Mouse (Mus musculus): ENCODE data around the gene Tbc1d22a. TPM values are rescaled to one million over a fixed set of nuclear protein-coding genes. Genes with fewer than 3 reads are reported as not detected.
A peak's percentile ranks its signal among the peaks of the same experiment; 100 is the strongest.

Gene Tbc1d22a
- polyA plus RNA-seq, 1 experiment from 2014 or later: 11.7 TPM

- H3K27ac ChIP-seq (ENCODE audit: low read depth, low read length): no peak overlapping the region
- WGBS: 89% methylated on average over 1 of the region's 1 CpGs
- H3K4me1 ChIP-seq (replicated peaks; ENCODE audit: control insufficient read depth, insufficient read depth, low read length): no peaks in the 10 kb centered on the region
- DNase-seq (ENCODE audit: low spot score) (no peak), ATAC-seq (replicated peaks; ENCODE audit: low FRiP score) (no peak)
- H3K27me3 ChIP-seq (replicated peaks; ENCODE audit: control insufficient read depth, insufficient read depth, low read length): no peaks in the 10 kb centered on the region
- H3K36me3 ChIP-seq (ENCODE audit: control insufficient read depth, insufficient read depth, low read length): no peaks in the 10 kb centered on the region; the same call in 1 of the 2 replicates
- H3K4me2 ChIP-seq: no peak overlapping the region
- no peaks in the 10 kb centered on the region for H3K9me3 ChIP-seq (ENCODE audit: control insufficient read depth, low read length)
- H3K9ac ChIP-seq (ENCODE audit: low read depth, low read length): no peak overlapping the region
- no peak overlapping the region for H3K4me3 ChIP-seq (ENCODE audit: low read depth, low read length)
Observed at GRCm38 (mm10) chr15:86231170-86231569, 16.9 kb downstream of the Tbc1d22a start.

- Histone ChIP-seq H3K36me3 (ENCODE audit: control insufficient read depth, insufficient read depth, low read length) (no peaks in the 10 kb centered on the region; the same call in 1 of the 2 replicates), H3K27me3 (replicated peaks; ENCODE audit: control insufficient read depth, insufficient read depth, low read length) (no peaks in the 10 kb centered on the region), H3K4me1 (replicated peaks; ENCODE audit: control insufficient read depth, insufficient read depth, low read length) (no peaks in the 10 kb centered on the region), H3K9ac (ENCODE audit: low read depth, low read length) (no peak overlapping the region), H3K4me3 (ENCODE audit: low read depth, low read length) (no peak overlapping the region), H3K9me3 (ENCODE audit: control insufficient read depth, low read length) (no peaks in the 10 kb centered on the region), H3K4me2 (no peak overlapping the region), H3K27ac (ENCODE audit: low read depth, low read length) (no peak overlapping the region)
- ATAC-seq (replicated peaks; ENCODE audit: low FRiP score): no peak
- 72% methylated on average over 7 of the region's 7 CpGs for WGBS
- DNase-seq (ENCODE audit: low spot score): no peak
Observed at GRCm38 (mm10) chr15:86231831-86232512, 17.7 kb downstream of the Tbc1d22a start.

- Histone ChIP-seq H3K27ac (ENCODE audit: low read depth, low read length) (no peak overlapping the region), H3K27me3 (replicated peaks; ENCODE audit: control insufficient read depth, insufficient read depth, low read length) (no peaks in the 10 kb centered on the region), H3K9me3 (ENCODE audit: control insufficient read depth, low read length) (no peaks in the 10 kb centered on the region), H3K36me3 (ENCODE audit: control insufficient read depth, insufficient read depth, low read length) (no peaks in the 10 kb centered on the region; the same call in 1 of the 2 replicates), H3K9ac (ENCODE audit: low read depth, low read length) (no peak overlapping the region), H3K4me3 (ENCODE audit: low read depth, low read length) (no peak overlapping the region), H3K4me1 (replicated peaks; ENCODE audit: control insufficient read depth, insufficient read depth, low read length) (no peaks in the 10 kb centered on the region), H3K4me2 (no peak overlapping the region)
- no peak for DNase-seq (ENCODE audit: low spot score)
- 86% methylated on average over 5 of the region's 5 CpGs for WGBS
- no peak for ATAC-seq (replicated peaks; ENCODE audit: low FRiP score)
Observed at GRCm38 (mm10) chr15:86234001-86234400, 19.7 kb downstream of the Tbc1d22a start.

GRCm38 (mm10) chr15:86234517-86235441 lies 20.5 kb downstream of the Tbc1d22a start:
- Histone ChIP-seq H3K4me1 (replicated peaks; ENCODE audit: control insufficient read depth, insufficient read depth, low read length) (no peaks in the 10 kb centered on the region), H3K9me3 (ENCODE audit: control insufficient read depth, low read length) (no peaks in the 10 kb centered on the region), H3K9ac (ENCODE audit: low read depth, low read length) (no peak overlapping the region), H3K36me3 (ENCODE audit: control insufficient read depth, insufficient read depth, low read length) (no peaks in the 10 kb centered on the region), H3K27me3 (replicated peaks; ENCODE audit: control insufficient read depth, insufficient read depth, low read length) (no peaks in the 10 kb centered on the region), H3K4me2 (no peak overlapping the region), H3K4me3 (ENCODE audit: low read depth, low read length) (no peak overlapping the region), H3K27ac (ENCODE audit: low read depth, low read length) (no peak overlapping the region)
- DNase-seq (ENCODE audit: low spot score): no peak
- 77% methylated on average over 22 of the region's 22 CpGs for WGBS
- ATAC-seq (replicated peaks; ENCODE audit: low FRiP score): no peak

GRCm38 (mm10) chr15:86236252-86236651 lies 22.0 kb downstream of the Tbc1d22a start:
- H3K27ac ChIP-seq (ENCODE audit: low read depth, low read length): no peak overlapping the region
- no peaks in the 10 kb centered on the region for H3K36me3 ChIP-seq (ENCODE audit: control insufficient read depth, insufficient read depth, low read length)
- no peak overlapping the region for H3K4me2 ChIP-seq
- H3K27me3 ChIP-seq (replicated peaks; ENCODE audit: control insufficient read depth, insufficient read depth, low read length): no peaks in the 10 kb centered on the region
- H3K4me1 ChIP-seq (replicated peaks; ENCODE audit: control insufficient read depth, insufficient read depth, low read length): no peaks in the 10 kb centered on the region
- 30% methylated on average over 4 of the region's 4 CpGs for WGBS
- DNase-seq (ENCODE audit: low spot score): no peak
- H3K9ac ChIP-seq (ENCODE audit: low read depth, low read length): no peak overlapping the region
- no peaks in the 10 kb centered on the region for H3K9me3 ChIP-seq (ENCODE audit: control insufficient read depth, low read length)
- H3K4me3 ChIP-seq (ENCODE audit: low read depth, low read length): no peak overlapping the region
- ATAC-seq (replicated peaks; ENCODE audit: low FRiP score): no peak

- H3K4me3 ChIP-seq (ENCODE audit: low read depth, low read length): no peak overlapping the region
- H3K9ac ChIP-seq (ENCODE audit: low read depth, low read length): no peak overlapping the region
- DNase-seq (ENCODE audit: low spot score): no peak
- ATAC-seq (replicated peaks; ENCODE audit: low FRiP score): no peak
- no peaks in the 10 kb centered on the region for H3K27me3 ChIP-seq (replicated peaks; ENCODE audit: control insufficient read depth, insufficient read depth, low read length)
- no peak overlapping the region for H3K27ac ChIP-seq (ENCODE audit: low read depth, low read length)
- no peaks in the 10 kb centered on the region for H3K4me1 ChIP-seq (replicated peaks; ENCODE audit: control insufficient read depth, insufficient read depth, low read length)
- no peak overlapping the region for H3K4me2 ChIP-seq
- H3K36me3 ChIP-seq (ENCODE audit: control insufficient read depth, insufficient read depth, low read length): no peaks in the 10 kb centered on the region
- 81% methylated on average over 3 of the region's 3 CpGs for WGBS
- no peaks in the 10 kb centered on the region for H3K9me3 ChIP-seq (ENCODE audit: control insufficient read depth, low read length)
Observed at GRCm38 (mm10) chr15:86238076-86238475, 23.8 kb downstream of the Tbc1d22a start.

- Histone ChIP-seq H3K27me3 (replicated peaks; ENCODE audit: control insufficient read depth, insufficient read depth, low read length) (no peaks in the 10 kb centered on the region), H3K4me1 (replicated peaks; ENCODE audit: control insufficient read depth, insufficient read depth, low read length) (no peaks in the 10 kb centered on the region), H3K4me3 (ENCODE audit: low read depth, low read length) (no peak overlapping the region), H3K36me3 (ENCODE audit: control insufficient read depth, insufficient read depth, low read length) (no peaks in the 10 kb centered on the region), H3K9ac (ENCODE audit: low read depth, low read length) (no peak overlapping the region), H3K9me3 (ENCODE audit: control insufficient read depth, low read length) (no peaks in the 10 kb centered on the region), H3K27ac (ENCODE audit: low read depth, low read length) (no peak overlapping the region), H3K4me2 (no peak overlapping the region)
- DNase-seq (ENCODE audit: low spot score) (no peak), ATAC-seq (replicated peaks; ENCODE audit: low FRiP score) (no peak)
- WGBS: 80% methylated on average over 6 of the region's 6 CpGs
Observed at GRCm38 (mm10) chr15:86239068-86239467, 24.8 kb downstream of the Tbc1d22a start.

- Histone ChIP-seq H3K4me1 (replicated peaks; ENCODE audit: control insufficient read depth, insufficient read depth, low read length) (no peaks in the 10 kb centered on the region), H3K36me3 (ENCODE audit: control insufficient read depth, insufficient read depth, low read length) (no peaks in the 10 kb centered on the region), H3K27me3 (replicated peaks; ENCODE audit: control insufficient read depth, insufficient read depth, low read length) (no peaks in the 10 kb centered on the region), H3K4me3 (ENCODE audit: low read depth, low read length) (no peak overlapping the region), H3K4me2 (no peak overlapping the region), H3K9me3 (ENCODE audit: control insufficient read depth, low read length) (no peaks in the 10 kb centered on the region), H3K9ac (ENCODE audit: low read depth, low read length) (no peak overlapping the region), H3K27ac (ENCODE audit: low read depth, low read length) (no peak overlapping the region)
- DNase-seq (ENCODE audit: low spot score) (peak; percentile 59), ATAC-seq (replicated peaks; ENCODE audit: low FRiP score) (no peak; the same call in 1 of the 2 replicates)
- WGBS: 37% methylated on average over 10 of the region's 10 CpGs
Observed at GRCm38 (mm10) chr15:86239801-86240200, 25.5 kb downstream of the Tbc1d22a start.

Data from liver, embryonic 11.5 days (tissue).